Mouse (Mus musculus) layer of hippocampus, adult 9-10 months (tissue): ENCODE measurements around the gene Lsamp.

Source experiments
- DNase-seq: peaks from one replicate; pipeline ENCODE4 v3.0.0; 2022; ENCODE audit warnings: low spot score

Lsamp gene

GRCm38 (mm10) chr16:40685531-40685930 lies 701.4 kb downstream of the Lsamp start:
- DNase-seq, result no peak

DNA sequence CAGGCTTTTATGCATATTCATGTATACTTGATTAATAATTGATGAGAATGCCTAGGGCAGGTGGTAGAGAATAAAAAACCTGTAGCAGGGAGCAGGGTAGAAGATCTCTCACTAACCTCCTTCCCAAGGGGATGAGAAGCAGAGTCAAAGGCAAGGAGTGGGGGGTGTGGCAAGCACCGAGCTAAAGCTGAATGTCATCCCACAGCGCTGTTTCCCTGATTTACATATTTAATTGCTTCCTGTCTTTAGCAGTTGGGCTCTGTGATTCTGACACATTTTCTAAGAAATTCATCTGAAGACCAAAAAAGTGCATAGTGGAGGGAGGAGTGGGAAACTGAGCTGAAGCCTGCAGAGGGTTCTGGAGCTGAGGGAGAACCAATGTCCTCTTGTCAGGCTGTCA lies 708.1 kb downstream of the Lsamp start:
- no peak for DNase-seq

DNA sequence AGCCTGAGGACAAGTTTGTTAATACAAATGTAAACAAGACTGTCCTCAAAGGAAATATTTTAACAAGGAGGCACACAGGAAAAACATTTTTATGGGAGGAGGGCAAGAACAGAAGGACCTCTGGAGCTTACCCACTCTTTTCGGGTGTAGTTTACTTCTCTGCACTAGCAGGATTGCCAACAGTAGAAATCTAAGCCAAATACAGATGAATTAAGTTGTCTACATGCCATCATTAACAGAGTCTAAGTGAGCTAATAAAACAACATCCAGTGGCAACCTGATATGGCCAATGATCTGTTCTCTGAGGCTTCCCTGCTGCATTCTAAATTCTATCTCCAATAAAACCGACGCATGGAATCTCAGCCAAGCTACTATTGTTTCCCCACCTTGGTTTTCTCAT lies 713.1 kb downstream of the Lsamp start:
- no peak for DNase-seq

GRCm38 (mm10) chr16:40708558-40708957 lies 724.4 kb downstream of the Lsamp start:
- no peak for DNase-seq

- no peak for DNase-seq
Observed at GRCm38 (mm10) chr16:40709574-40709973, 725.4 kb downstream of the Lsamp start.

DNA sequence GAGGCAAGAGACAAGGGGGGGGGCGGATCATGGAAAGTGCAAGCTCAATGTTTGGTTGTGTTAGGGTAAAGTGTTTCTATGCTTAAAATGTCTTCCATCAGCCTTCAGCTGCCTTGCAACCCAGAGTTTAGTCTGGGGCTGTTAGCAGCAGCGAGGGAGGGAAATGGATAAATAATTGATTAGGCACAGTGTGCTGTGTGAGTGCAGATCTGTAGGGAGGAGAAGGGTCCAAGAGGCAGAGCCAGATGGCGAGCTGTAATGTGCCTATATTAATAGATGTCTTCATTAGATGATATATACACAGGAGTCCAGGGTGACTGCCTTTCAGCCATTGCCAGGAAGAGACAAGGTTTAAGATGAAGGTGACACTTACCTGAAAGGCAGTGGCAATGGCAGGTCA lies 725.9 kb downstream of the Lsamp start:
- DNase-seq, result no peak

GRCm38 (mm10) chr16:40710491-40710890 lies 726.3 kb downstream of the Lsamp start:
- no peak for DNase-seq

DNA sequence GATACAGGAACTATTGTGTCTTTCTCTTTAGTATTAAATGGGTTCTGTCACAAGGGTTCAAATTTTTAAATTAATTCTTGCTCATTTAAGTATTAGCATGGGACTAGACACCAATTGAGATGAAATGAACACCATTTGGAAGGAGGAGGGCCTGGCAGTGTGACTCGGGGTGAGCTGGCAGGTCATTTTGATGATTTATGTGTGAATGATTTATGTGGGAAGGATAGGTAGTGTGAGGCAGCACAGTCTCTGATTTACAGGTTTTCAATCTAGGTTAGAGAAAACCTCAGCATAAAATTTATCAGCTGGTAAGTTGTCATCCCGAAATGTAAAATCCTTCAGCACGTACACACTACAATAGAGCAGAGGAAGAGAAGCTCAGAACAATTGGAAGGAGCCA lies 729.6 kb downstream of the Lsamp start:
- no peak for DNase-seq

- DNase-seq, result peak; percentile 68
Observed at GRCm38 (mm10) chr16:40739015-40739414, 754.9 kb downstream of the Lsamp start.

GRCm38 (mm10) chr16:40739771-40740170 lies 755.6 kb downstream of the Lsamp start:
- DNase-seq, result no peak

GRCm38 (mm10) chr16:40740273-40740672 lies 756.1 kb downstream of the Lsamp start:
- DNase-seq, result no peak

DNA sequence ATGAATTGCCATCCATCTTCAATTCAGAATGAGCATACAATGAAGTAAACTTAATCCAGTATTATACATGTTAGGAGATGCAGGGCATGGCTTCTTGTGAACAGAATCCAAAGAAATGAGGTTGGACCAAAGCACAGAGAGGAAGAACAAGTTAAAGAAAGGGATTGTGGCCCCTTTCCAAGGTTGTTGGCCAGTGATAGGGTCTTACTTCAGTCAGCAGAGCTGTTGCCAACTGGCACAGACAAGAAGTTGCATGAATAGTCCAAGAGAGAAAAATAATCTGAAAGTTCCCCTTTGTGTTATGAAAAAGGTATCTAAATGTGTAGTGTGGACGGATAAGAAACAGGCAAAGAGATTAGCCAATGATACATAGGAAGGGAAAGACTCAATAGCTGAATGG lies 843.0 kb downstream of the Lsamp start:
- DNase-seq, result no peak

DNA sequence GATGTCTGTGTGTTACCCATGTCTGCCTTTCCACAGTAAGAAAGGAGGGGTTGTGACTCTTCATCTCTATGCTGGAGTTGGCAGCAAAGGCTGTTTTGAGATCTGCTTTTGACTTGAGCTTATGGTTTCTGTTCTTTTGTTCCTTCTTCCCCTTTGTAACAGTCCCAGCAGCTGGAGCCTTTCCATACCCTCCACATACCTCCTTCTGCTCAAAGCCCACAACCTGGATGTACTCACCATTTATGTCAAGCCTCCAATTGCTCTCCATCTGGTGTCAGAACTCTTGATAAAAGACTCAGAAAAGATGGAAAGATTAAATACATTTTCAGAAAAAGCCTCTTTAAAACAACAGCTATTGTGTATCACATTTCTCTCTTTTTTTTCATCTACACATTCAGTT lies 847.4 kb downstream of the Lsamp start:
- DNase-seq, result no peak

GRCm38 (mm10) chr16:40841765-40842164 lies 857.6 kb downstream of the Lsamp start:
- DNase-seq, result no peak

- DNase-seq, result no peak
Observed at GRCm38 (mm10) chr16:40866733-40867132, 882.6 kb downstream of the Lsamp start.

DNA sequence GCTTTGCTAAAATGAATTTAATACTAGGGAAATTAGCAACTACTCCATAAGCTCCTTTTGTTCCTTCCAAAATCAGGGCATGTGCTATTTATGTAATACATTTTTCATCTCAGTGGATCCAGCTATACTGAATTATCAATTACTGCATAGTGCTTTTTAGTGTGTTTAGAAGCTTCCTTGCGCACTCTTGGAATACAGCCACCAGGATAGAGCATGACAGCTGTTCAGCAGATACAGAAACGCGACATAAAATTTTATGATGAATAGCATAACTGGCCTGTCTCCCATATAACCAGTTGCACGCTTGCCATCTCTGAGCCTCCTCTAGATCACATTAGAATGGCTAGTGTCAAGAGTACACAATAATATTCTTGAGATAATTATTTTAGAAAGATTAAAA lies 894.1 kb downstream of the Lsamp start:
- DNase-seq, result peak; percentile 42

DNA sequence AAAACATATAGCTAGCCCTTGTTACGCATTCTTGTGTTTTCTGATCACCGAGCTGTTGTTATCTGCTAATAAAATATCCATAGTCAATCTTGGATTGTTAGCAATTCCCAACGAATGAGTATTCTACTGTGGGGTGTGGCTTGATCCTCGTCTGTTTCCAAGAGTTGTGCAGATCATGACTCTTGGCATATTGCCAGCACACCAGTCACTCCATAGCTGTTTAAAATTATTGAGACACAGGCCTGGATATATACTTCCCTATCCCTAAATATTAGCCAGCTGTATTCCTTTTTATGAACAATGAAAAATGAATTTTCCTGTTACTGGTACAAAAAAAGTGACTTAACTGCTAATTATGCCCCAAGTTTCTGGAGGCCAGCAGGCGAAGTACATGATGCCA lies 897.8 kb downstream of the Lsamp start:
- DNase-seq, result no peak

- no peak for DNase-seq
Observed at GRCm38 (mm10) chr16:40891338-40891737, 907.2 kb downstream of the Lsamp start.

- DNase-seq, result no peak
Observed at GRCm38 (mm10) chr16:40897768-40898327, 913.7 kb downstream of the Lsamp start.

DNA sequence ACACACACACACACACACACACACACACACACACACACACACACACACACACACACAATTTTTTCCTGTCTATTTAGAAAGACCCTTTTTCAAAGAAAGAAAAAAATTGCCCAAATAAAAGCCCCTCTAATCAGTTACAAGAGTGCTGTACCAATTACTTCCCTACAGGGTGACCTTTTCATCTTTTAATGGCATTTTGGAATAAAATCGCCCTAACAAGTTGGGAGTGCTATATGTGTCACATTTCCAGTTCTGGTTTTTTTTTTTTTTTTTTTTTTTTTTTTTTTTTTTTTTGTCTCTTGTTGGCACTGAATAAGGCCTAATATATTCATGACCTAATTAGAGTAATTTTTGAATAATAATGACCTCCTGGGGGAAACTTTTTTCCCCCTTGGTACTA lies 923.7 kb downstream of the Lsamp start:
- DNase-seq, result no peak

- no peak for DNase-seq
Observed at GRCm38 (mm10) chr16:40914141-40914540, 930.0 kb downstream of the Lsamp start.

DNA sequence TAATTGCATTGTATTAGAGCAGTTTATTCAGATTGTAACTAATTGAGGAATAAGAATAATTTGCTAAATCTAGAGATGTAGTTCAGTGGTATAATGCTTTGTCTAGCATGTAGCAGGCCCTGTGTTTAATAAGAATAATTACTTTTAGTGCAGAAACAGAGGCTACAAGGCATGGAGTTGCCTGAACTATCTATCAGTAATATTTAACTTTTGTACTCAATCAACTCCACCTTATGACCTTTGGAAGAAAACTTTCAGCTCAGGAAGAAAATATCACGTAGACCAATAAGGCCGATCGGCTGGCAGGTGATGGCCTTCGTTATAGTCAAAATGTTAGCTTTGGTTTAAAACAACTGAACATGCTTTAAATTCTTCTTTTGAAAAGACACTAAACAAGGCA lies 946.4 kb downstream of the Lsamp start:
- no peak for DNase-seq

DNA sequence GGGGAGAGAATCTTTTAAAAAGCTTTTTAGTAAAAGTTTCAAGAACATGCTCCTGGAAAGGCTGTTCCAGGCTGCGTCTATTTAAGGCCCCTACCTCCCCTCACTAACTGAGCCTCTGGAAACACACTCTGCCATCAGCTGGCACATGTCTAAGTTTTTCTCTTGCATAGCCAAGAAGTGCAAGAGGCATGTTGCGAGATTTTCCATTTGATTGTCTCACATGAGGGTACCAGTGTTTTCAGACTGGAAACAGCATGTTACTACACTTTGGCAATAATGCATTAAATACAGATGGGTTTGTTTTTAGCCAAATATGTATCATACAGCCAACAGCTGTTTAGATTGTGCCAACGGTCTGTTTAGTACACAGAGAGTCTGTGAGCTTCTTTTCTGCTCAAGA lies 958.1 kb downstream of the Lsamp start:
- DNase-seq, result no peak

GRCm38 (mm10) chr16:40945834-40946233 lies 961.7 kb downstream of the Lsamp start:
- DNase-seq, result no peak

- no peak for DNase-seq
Observed at GRCm38 (mm10) chr16:40948013-40948412, 963.9 kb downstream of the Lsamp start.
